Mouse (Mus musculus): Measurements from ENCODE around the gene Nr2c2ap. TPM values are rescaled to one million over a fixed set of nuclear protein-coding genes. Genes with fewer than 3 reads are reported as not detected.
A peak's percentile ranks its signal among the peaks of the same experiment; 100 is the strongest.

Gene Nr2c2ap
- total RNA-seq (2022), result 10 to 100 TPM; 23.8 to 29.4 (median 26.5) TPM

DNA sequence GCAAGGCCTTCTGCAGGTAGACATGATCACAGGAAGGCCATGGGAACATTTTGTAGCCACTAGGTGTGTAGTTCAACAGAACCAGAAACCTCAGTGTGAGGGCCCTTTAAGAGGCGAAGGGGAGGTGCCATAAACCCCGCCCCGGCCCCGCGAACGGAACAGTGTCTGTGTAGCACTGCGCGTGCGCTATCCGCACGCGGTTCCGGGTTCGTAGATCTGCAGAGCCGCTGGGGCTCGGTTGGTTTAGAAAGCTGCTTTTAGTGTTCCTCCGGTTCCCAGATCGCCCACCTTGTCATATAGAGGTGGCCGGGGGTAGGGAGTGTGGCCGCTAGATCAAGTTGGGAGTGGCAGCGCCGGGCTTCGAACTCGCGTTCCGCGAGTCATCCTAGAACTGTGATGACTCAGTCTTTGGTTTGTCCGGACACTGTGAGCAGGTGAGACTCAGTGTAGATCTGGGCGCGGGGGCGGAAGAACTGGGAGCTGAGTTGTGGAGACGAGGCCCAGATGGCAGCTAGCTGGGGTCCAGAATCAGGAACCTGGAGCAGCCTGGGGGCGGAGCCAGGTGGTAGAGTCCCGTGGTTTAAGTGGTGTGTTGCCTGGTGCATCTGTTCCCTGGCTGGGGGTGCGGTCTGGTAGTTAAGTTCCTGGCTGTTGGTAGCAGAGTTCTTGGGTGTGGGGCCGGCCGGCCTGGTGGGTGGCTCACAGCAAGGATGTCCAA is at the start of gene Nr2c2ap:
Gene Nr2c2ap (plus strand): TSS at position 168 of the 718 bp plus-strand sequence.
- DNase-seq (ENCODE audit: low spot score in 2 of 2), result peak; percentile 65 to 79

DNA sequence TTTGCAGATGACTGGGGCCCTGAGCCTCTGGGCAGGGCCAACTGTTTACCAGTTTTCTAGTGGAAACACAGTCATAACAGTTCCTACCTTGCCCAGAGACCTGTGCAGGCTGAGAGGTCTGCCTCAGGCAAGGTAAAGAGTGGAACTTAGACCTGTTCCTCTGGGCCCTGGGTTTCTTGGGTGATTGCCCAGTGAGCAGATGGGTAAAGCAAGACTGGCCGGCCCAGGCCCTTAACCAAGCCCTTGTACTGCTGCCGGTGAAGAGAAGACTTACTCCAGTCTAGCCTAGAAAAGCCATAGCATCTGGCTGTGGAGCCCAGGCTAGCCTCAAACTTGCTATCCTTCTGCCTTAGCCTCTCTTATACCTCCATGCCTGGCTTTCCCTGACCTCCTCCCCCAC is 49.2 kb upstream of the Nr2c2ap start:
- no peak for DNase-seq (ENCODE audit: low spot score in 2 of 2)

DNA sequence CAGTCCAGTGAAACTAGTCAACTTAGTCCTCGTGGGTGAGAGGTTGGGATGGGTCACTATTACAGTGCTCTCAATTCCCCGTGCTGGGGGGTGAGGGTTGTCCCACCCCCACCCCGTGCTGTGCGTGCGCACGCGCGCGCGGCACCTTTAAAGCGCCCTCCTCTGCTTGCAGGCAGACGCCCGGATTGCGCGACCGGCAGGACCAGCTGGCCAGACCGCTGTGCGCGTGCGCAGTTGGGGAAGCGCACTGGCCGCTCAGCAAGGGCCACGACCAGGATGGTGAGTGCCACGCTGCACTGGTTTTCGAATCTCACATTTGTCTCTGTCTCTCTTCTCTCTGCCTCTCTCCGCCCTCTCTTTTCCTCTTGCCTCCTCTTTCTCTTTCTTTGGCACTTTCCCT is 47.8 kb upstream of the Nr2c2ap start, which contains the start of gene Hapln4:
Gene Hapln4 (plus strand): TSS at position 173 of the 400 bp plus-strand sequence.
- peak; percentile 37 to 71 for DNase-seq (ENCODE audit: low spot score in 2 of 2)

DNA sequence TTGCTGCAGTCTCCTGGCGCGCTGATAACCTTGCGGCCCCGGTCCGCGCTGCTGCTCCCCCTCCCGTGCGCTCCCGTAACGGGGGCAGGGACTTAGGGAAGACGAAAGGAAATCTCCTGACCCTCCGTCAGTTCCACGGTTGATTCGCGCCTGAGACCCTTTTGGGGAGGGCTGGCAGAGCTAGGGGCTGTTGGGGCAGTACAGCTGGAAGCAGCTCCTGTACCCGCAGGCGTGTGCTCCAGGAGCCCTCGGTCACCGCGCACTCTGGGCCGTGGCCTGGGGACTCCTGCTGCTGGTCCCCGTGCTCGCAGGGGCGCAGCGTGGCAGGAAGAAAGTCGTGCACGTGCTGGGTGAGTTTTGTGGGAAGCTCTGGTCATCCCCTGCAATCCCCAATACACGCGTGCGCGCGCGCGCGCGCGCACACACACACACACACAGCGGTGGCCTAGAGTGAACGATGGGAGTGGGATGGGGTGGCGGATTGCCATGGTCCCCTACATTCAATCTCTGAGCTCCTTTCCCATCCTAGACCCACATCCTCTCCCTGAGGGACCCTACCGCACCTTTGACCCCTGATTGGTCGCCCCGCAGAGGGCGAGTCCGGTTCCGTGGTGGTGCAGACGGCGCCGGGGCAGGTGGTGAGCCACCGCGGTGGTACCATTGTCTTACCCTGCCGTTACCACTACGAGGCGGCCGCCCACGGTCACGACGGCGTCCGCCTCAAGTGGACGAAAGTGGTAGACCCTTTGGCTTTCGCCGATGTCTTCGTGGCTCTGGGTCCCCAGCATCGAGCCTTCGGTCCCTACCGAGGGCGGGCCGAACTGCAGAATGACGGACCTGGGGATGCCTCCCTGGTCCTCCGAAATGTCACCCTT is 46.7 kb upstream of the Nr2c2ap start:
- DNase-seq (ENCODE audit: low spot score in 2 of 2), result no peak

DNA sequence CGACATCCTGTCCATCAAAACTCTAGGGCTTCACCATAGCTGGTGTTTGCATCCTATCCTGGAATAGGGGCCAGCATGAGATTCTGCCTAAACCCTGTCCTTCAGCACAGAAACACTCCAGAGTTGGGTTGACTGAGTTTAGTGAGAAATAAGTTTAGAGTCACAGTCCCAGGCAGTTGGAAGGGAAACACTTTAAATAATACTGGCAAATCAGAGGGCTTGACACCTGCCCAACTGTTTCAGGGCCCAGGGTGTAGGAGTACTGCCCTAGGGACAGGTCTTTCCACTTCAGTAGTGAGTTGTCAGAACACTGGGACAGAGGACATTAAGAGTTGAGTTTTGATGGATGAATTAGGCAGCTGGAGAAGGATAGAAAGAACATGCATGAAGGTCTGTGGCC is 45.0 kb upstream of the Nr2c2ap start:
- no peak for DNase-seq (ENCODE audit: low spot score in 2 of 2)

DNA sequence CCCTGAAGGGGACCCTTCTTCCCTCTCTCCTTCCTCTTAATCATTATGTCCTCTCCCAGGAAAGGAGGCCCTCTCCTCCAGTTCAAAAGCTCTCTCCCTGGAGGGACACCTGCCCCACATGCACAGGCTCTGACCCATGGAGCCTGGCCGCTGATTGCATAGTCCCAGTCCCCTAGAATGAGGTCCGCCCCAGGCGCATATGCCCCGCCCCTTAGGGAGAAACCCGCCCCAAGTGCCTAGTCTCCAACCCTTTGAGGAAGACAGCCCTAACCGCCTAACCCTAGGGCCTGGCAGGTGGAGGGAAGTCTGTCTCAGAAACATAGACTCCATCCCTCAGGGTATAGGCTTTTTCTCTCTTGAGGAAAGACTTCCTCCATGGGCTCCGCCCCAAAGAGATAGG is 43.9 kb upstream of the Nr2c2ap start:
- no peak for DNase-seq (ENCODE audit: low spot score in 2 of 2)

DNA sequence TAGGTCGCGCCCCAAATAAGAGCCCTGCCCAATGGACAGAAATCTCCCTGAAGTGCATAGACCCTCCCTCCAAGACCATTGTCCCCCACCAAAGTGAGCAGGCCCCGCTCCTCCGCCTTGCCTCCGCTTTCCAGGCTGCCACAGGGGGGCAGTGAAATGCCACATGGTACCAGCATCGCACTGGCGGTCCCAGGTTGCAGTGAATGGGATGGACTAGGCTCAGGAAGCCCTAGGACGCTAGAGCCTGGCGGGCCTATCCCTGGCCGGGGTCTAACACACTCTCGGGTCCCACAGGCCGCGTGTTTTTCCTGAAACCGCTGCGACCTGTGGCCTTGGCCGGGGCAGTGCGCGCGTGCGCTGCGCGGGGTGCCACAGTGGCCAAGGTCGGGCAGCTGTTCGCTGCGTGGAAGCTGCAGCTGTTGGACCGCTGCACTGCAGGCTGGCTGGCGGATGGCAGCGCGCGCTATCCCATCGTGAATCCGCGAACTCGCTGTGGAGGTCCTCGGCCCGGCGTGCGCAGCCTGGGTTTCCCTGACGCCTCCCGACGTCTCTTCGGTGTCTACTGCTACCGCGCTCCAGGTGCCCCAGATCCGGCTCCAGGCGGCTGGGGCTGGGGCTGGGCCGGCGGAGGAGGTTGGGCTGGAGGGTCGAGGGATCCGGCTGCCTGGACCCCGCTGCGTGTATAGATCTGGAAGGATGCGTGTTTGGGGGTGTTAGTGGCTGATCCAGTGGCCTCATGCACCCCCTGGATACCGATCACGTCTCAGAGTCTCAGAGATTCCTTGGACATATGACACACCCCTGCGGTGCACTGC is 43.1 kb upstream of the Nr2c2ap start:
- peak in 1 of 2 experiments; percentile 59 for DNase-seq (ENCODE audit: low spot score in 2 of 2)

DNA sequence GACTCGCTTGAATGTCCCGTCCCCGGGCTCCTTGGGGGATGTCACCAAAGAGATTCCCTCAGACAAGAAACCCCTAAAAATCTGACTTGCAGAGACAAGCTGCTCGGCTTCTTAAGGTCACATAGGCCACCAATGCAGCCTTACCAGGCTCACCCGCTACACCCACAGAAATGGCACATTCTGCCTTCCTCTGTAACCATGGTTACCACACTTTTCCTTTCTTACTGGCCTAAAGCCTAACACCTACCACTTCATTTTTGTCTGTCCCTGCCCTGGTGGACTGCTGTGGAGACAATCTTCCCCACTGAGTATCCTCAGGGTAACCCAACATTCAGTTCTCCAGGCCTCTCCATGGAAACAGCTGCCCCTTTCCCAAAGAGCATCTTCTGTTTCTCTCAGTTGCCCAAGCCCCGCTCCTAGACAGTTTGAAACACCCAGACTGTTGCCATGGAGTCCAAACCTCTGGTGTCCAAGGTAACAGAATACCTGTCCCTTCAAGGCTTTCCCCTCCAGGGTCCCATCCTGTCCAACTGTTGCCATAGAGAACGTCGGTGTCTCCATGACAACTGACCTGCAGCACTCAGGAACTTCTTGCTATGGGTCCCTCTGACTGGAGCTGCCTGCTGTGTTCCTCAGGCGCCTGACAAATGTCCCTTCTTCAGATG is 41.7 kb upstream of the Nr2c2ap start:
- no peak for DNase-seq (ENCODE audit: low spot score in 2 of 2)

DNA sequence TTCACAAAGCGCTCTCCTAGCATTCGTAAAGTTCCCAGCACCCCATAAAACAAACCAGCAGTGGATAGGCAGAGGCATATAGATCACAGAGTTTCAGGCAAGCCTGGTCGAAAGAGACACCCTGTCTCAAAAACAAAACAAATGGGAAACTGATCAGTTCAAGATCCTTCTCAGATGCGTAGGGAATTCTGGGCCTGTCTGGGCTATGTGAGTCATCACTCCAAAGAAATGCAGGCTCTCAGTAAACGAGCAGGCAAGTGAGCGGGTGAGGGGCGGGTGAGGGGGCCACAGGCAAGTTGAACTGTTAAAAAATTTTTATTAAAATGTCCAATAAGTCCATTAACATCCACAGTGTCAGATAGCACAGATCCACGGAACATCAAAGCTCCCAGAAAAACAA is 38.3 kb upstream of the Nr2c2ap start:
- no peak for DNase-seq (ENCODE audit: low spot score in 2 of 2)

DNA sequence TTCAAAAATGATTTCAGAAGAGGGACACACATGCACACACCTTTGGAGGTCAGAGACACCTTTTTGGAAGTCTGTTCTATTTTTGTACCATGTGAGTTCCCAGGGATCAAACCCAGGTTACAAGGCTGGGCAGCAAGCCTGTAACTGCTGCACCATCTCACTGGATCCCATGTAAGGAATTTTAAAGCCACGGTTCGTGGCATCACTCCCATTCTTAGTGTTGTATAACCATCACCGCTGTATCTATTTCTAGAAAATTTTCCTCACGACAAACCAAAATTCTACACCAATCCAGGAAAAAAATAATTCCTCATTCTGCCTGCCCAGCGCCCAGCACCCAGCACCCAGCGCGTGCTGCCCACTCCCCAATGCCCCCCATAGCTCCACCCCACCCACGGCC is 31.9 kb upstream of the Nr2c2ap start:
- DNase-seq (ENCODE audit: low spot score in 2 of 2), result peak in 1 of 2 experiments; percentile 69

DNA sequence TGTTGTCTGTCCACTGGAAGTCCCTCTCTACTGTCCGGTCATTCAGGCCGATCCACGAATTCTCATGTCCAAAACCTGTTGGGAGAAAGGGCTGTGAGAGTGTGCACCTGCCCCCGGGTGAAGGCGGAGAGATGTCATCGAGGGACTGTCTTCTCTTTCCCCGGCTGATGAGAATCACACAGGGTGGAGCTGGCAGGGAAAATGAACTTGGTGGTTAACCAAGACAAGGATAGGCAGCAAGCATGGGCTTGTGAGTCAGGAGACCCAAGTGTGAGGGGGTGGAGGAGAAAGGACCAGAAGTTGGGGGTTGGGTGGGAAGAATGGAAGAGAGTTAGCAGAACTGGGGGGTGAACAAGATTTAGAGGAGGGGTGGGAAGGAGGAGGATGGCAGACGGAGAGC is 30.9 kb upstream of the Nr2c2ap start:
- peak in 1 of 2 experiments; percentile 64 for DNase-seq (ENCODE audit: low spot score in 2 of 2)

DNA sequence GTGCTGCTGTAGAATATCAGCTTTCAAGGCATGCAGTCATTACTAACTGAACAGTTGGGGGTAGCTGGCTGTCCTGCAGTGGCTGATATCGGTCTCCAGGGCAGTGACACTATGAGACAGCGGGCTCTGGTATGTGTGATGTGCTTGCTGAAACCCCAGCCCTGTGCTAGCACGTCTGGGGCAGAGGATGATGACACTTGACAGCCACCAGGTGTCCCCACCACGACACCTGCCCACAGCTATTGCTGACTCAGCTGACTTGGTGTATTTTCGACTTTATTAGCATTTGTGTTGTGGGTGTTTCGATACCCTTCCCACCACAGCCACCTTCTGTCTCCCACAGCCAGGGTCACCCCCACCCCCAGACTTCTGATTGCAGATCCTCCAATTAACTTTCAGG is 26.6 kb upstream of the Nr2c2ap start:
- no peak for DNase-seq (ENCODE audit: low spot score in 2 of 2)

DNA sequence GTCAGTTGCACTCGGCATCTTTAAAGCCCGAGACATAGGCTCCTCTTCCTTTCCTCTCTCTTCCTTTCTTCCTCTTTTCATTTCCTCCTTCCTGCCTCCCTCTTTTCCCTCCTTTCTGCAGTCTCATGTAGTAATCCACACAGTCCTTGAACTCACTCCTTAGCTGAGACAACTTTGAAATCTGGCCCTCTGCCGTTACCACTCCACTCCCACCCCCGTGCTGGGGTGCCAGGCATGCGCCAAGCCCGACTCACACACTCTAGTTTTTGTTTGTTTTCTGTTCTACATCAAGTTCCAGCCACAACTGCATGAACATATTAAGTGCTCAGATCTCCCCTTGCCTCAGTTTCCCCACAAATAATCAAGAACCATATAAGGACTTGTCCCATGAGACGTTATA is 26.2 kb upstream of the Nr2c2ap start:
- DNase-seq (ENCODE audit: low spot score in 2 of 2), result no peak

DNA sequence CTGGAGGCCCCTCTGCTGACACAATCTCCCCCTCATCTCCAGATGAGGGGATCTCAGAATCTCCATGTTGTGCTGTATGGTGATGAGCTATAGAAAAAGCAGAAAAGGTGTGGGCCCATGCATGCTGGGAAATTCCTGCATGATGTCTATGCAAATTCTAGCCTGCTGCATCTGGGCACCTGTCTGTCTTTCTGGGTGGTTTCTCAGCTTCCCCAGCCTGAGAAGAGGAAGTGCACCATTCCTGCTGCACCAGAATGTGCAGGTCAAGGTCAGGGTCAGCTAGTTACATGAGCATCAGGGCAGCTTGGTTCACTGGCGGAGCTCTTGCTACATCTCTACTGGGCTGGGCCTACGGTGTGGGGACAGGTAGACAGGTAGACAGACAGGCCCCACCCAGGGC is 20.7 kb upstream of the Nr2c2ap start:
- no peak for DNase-seq (ENCODE audit: low spot score in 2 of 2)

DNA sequence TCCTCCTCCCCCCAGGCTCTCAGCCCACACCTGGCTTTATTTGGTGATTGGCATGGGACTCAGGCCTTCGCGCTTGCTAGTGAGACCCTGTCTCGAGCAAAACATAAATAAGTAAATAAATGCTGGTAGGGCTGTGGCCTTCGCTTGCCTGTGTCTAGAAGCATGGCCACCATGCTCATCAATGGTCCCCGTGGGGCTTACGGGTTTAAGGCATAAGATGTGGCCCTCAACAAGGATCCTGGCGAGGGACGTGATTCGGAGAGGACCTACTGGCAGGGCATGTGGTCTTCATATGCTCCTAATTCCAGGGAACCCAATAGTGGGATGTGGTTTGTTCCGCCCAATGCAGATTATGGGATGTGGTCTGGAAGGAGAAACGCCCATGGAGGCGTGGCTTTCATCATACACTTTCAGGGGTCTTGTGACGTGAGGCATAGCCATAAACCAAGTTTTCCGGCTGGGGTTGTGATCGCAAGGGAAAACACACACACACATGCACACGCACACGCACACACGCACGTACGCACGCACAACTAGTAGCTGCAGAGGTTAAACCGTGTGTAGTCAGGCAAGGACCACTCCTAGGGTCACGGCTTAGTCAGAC is 19.8 kb upstream of the Nr2c2ap start:
- no peak for DNase-seq (ENCODE audit: low spot score in 2 of 2)

DNA sequence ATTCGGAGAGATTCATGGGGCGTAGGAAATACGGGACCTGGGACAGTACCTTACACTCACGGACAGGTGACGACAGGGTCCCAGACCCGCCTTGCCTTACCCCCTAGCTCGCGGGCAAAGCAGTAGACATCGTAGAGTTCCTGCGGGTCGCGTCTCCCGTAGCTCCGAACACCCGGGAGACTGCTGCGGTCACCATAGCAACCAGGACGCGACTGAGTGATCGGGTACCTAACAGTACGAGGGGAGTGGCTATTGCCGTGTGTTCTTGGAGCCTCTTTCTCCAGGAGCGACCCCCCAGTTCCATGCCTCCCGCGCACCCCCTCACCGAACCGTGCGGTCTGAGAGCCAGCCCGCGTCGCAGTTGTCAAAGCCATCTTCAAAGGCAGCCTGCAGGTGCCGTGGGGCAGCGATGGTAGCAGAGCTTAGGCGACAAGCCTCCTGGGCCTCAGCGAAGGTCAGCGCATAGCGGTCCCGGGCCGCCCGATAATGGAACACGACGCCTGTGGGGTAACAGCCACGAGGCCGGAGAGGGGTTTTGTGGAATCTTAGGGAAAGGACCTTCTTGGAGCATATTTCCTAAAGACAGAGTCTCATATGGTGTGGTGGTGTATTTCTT is 18.6 kb upstream of the Nr2c2ap start:
- DNase-seq (ENCODE audit: low spot score in 2 of 2), result no peak

DNA sequence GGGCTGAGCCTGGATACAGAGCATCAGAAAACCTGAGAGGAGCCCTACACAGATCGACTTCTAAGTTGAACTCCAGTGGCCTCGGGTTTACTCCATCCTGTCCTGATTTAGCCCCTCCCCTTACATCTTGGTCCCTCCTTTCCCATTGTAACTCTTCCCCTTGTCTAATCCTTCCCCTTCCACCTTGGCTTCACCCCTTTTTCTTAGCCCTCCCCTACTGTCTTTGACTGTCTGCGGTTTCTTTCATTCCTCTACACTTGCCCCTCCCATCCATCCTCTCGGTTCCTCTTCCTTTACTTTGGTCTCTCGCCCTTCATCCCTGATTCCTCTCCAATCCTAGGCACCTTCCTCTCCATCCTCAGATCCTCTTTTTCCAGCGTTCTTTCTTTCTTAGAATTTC is 16.6 kb upstream of the Nr2c2ap start:
- no peak for DNase-seq (ENCODE audit: low spot score in 2 of 2)

DNA sequence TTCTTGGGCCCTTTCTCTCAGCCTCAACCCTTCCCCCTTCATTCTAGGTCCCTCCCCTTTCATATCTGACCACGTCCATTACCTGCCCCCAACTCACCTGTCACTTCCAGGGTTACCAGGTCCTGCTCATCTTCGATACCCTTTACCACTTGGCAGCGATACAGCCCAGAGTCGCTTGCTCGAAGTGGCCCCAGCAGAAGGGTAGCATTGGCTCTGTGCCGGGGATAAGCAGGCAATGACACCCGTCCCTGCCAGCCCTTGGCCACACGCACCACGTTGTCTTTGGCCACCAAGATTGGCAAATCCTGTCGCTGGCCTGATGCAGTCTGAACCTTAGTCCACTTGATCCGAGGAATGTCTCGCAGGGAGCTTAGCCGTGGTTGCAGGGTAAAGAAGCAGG is 16.2 kb upstream of the Nr2c2ap start:
- no peak for DNase-seq (ENCODE audit: low spot score in 2 of 2)

DNA sequence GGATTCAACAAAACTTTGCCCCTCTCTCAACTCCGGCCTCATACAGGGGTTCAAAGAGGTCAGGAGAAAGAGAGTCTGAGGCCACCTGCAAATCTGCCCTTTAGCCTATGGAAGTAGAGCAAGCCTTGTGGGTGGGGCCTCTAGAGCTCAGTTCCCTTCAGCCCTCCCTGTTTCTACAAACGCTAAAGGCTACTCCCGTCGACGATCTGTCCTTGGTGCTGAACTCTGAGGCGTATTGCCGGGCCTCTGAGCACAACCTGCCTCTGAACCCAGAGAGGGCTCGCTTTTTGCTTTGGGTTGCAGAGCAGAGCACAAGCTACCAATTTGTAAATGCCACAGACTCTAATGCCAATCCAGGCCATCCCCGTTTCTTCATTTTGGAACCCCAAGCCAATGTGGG is 13.5 kb upstream of the Nr2c2ap start:
- DNase-seq (ENCODE audit: low spot score in 2 of 2), result no peak

Data from left cerebral cortex, adult 8-10 months (tissue).